Mouse (Mus musculus) stomach, postnatal 0 days (tissue): ENCODE data around the gene Als2cr12. TPM values are rescaled to one million over a fixed set of nuclear protein-coding genes. Genes with fewer than 3 reads are reported as not detected.

Experiments used
- ATAC-seq: fragments of 200-750 bp; cut with Nextera tagmentation; 2 replicates; pipeline ENCODE4 v1.8.0; 2017; ENCODE audit not compliant: low FRiP score, low TSS enrichment
- DNase-seq: peaks from one replicate; pipeline ENCODE4 v3.0.0-alpha.2; 2016; ENCODE audit warnings: low spot score
- H3K27ac ChIP-seq: fragments of 300-500 bp; sonication (generic); replicated peaks from 2 replicates; pipeline ENCODE4 v1.5.1; 2014; ENCODE audit warnings: mild to moderate bottlenecking, control low read depth
- H3K27me3 ChIP-seq: fragments of 300-500 bp; sonication (generic); 2 replicates; pipeline ENCODE4 v1.6.1; 2014; ENCODE audit warnings: low read length; ENCODE audit not compliant: control insufficient read depth, insufficient read depth
- H3K36me3 ChIP-seq: fragments of 300-500 bp; sonication (generic); 2 replicates; pipeline ENCODE4 v1.6.1; 2014; ENCODE audit warnings: low read length, mixed read lengths; ENCODE audit not compliant: control insufficient read depth, insufficient read depth
- H3K4me1 ChIP-seq: fragments of 300-500 bp; sonication (generic); replicated peaks from 2 replicates; pipeline ENCODE4 v1.6.1; 2014; ENCODE audit warnings: antibody characterized with exemption; ENCODE audit not compliant: control insufficient read depth, insufficient read depth
- H3K4me2 ChIP-seq: fragments of 300-500 bp; sonication (generic); replicated peaks from 2 replicates; pipeline ENCODE4 v1.6.1; 2014; ENCODE audit warnings: low read depth, mild to moderate bottlenecking, control low read depth, moderate library complexity
- H3K4me3 ChIP-seq: fragments of 300-500 bp; sonication (generic); 2 replicates; pipeline ENCODE4 v1.5.1; 2014; ENCODE audit warnings: low read depth, low read length, control low read depth
- H3K9ac ChIP-seq: fragments of 300-500 bp; sonication (generic); 2 replicates; pipeline ENCODE4 v1.6.1; 2014; ENCODE audit warnings: mild to moderate bottlenecking, low read length, control low read depth, mixed read lengths
- H3K9me3 ChIP-seq: fragments of 300-500 bp; sonication (generic); 2 replicates; pipeline ENCODE4 v1.6.1; 2016; ENCODE audit warnings: low read length; ENCODE audit not compliant: control insufficient read depth
- CTCF ChIP-seq: IDR thresholded peaks from 2 replicates; pipeline ENCODE4 v1.5.1; 2016; ENCODE audit warnings: antibody characterized with exemption, low read depth, mild to moderate bottlenecking, moderate library complexity
- EP300 ChIP-seq: optimal IDR thresholded peaks from 2 replicates; pipeline ENCODE3; 2016; ENCODE audit warnings: antibody characterized with exemption
- WGBS: fragments of 180-500 bp; shearing (Covaris S2); extraction: QIAGEN DNeasy Blood & Tissue Kit; methylation state at CpG from one replicate; pipeline ENCODE4 v1.1.7; 2014; 5-methylcytosine and 5-hydroxymethylcytosine counted together
- polyA plus RNA-seq: library from polyadenylated mRNA; unstranded; fragments of >200 nt; fragmentation: Nextera tagmentation; extraction: Ambion mirVana; gene quantifications from 2 replicates; pipeline ENCODE4 v1.2.1, GENCODE M21; 2015

Gene Als2cr12
- polyA plus RNA-seq, 1 experiment from 2014 or later = 0.56 TPM

GRCm38 (mm10) chr1:58621996-58622748, 73.6 kb downstream of the Als2cr12 start:
- Histone ChIP-seq H3K4me3 (no peak overlapping the region), H3K4me1 (no peaks in the 10 kb centered on the region), H3K9me3 (no peaks in the 10 kb centered on the region), H3K36me3 (no peaks in the 10 kb centered on the region), H3K4me2 (no peak overlapping the region), H3K27ac (no peak overlapping the region), H3K9ac (no peak overlapping the region), H3K27me3 (no peaks in the 10 kb centered on the region)
- 50% methylated on average over 7 of the region's 7 CpGs for WGBS
- TF ChIP-seq EP300 (no peak), CTCF (no peak)
- DNase-seq = no peak
- ATAC-seq = no peak

- DNase-seq = no peak
- WGBS = 70% methylated on average over 3 of the region's 3 CpGs
These were observed 74.5 kb downstream of the Als2cr12 start for GRCm38 (mm10) chr1:58621251-58621650.

GRCm38 (mm10) chr1:58618766-58619165, 77.0 kb downstream of the Als2cr12 start:
- 88% methylated on average over 2 of the region's 2 CpGs for whole genome bisulfite sequencing

More at GRCm38 (mm10) chr1:58621251-58621650, 74.5 kb downstream of the Als2cr12 start:
- H3K4me3 ChIP-seq = no peak overlapping the region
- no peaks in the 10 kb centered on the region for H3K4me1 ChIP-seq
- ATAC-seq = no peak
- H3K9ac ChIP-seq = no peak overlapping the region
- H3K4me2 ChIP-seq = no peak overlapping the region
- TF ChIP-seq EP300 = no peak
- TF ChIP-seq CTCF = no peak
- H3K9me3 ChIP-seq = no peaks in the 10 kb centered on the region
- H3K27ac ChIP-seq = no peak overlapping the region
- H3K36me3 ChIP-seq = no peaks in the 10 kb centered on the region
- H3K27me3 ChIP-seq = no peaks in the 10 kb centered on the region

DNA sequence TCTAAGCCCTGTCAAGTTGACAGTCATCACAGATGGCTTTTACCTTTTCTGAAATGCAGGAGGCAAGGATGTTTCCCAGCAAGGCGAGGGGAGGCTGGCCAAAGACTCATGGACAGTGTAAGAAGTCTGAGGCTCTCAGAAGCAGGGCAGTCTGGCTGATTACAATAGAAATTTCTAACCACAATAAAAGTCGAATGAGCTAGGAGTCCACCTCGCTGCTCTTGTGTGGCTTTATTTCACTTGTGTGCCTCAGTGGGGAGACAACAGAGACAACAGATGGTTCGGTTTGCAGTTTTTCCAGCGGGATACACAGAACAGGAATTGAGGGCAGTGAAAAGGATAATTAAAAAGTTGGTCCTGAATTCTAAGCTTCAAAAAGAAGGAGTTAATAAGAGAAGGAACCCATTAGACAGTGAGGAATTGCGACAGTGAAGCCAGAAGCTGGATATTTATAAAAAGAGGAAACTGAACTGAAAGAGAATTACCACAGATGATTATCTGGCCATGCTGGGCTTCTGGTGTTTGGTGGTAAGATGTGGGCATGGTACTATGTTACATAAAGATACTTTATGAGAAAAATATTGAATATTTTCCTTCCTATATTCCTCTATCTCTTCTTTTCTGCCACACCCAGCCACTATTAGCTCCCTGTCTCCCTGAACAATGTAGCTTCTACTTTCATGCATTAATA, 77.7 kb downstream of the Als2cr12 start:
- Histone ChIP-seq H3K4me3 (no peak overlapping the region), H3K4me2 (no peak overlapping the region), H3K9ac (no peak overlapping the region), H3K27me3 (no peaks in the 10 kb centered on the region), H3K4me1 (no peaks in the 10 kb centered on the region), H3K9me3 (no peaks in the 10 kb centered on the region), H3K36me3 (no peaks in the 10 kb centered on the region), H3K27ac (no peak overlapping the region)
- TF ChIP-seq EP300 (no peak), CTCF (no peak)
- DNase-seq = no peak
- WGBS = 78% methylated on average over 6 of the region's 6 CpGs
- no peak for ATAC-seq

More at GRCm38 (mm10) chr1:58618766-58619165, 77.0 kb downstream of the Als2cr12 start:
- Histone ChIP-seq H3K9me3 (no peaks in the 10 kb centered on the region), H3K4me3 (no peak overlapping the region), H3K27ac (no peak overlapping the region), H3K4me1 (no peaks in the 10 kb centered on the region), H3K36me3 (no peaks in the 10 kb centered on the region), H3K9ac (no peak overlapping the region), H3K4me2 (no peak overlapping the region), H3K27me3 (no peaks in the 10 kb centered on the region)
- ATAC-seq (no peak), DNase-seq (no peak)
- TF ChIP-seq EP300 (no peak), CTCF (peak; percentile 29; the same call in 1 of the 2 replicates)

DNA sequence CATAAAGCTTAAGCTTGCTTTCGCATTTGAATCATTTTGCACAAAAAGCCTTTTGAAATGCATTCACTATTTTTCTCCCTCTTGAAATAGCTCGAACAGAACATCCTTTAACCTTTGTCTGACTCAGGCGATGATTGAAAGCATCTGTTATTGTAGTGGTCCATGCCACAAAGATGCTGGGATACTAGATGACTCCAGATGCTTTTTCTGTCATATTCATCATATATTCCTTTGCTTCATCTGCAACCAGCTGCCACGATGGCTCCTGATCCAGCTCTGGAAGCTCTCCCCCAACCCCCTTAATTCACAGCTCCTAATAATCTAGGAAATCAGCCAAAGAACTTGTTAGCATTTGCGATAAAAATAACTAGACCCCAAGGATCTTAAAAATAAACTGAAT, 78.7 kb downstream of the Als2cr12 start:
- ATAC-seq = no peak
- Histone ChIP-seq H3K27me3 (no peaks in the 10 kb centered on the region), H3K4me1 (no peaks in the 10 kb centered on the region), H3K4me3 (no peak overlapping the region), H3K36me3 (no peaks in the 10 kb centered on the region), H3K27ac (no peak overlapping the region), H3K4me2 (no peak overlapping the region), H3K9ac (no peak overlapping the region), H3K9me3 (no peaks in the 10 kb centered on the region)
- 42% methylated on average over 5 of the region's 5 CpGs for WGBS
- no peak for DNase-seq
- TF ChIP-seq CTCF = no peak
- TF ChIP-seq EP300 = no peak

DNA sequence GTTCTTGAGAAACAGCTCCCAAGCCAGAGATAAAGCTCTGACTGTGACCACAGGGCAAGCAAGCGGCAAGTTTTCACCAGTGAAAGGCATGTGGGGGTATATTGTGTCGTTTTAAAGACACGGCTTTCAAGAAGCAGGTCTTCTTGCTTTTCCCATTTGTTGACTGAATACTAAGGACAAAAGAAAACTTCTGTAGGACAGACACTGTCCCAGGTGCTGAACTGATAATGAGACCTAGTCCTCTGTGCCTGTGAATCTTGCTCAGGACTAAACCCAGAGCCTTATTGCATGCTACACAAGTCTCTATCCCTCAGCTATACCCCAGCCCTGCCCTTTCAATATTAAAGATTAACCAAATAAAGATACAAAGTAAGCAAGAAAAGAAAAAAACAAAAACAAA, 79.6 kb downstream of the Als2cr12 start:
- DNase-seq = no peak
- no peak overlapping the region for H3K4me2 ChIP-seq
- TF ChIP-seq EP300 = no peak
- no peak for TF ChIP-seq CTCF
- ATAC-seq = no peak
- H3K4me3 ChIP-seq = no peak overlapping the region
- 55% methylated on average over 3 of the region's 3 CpGs for WGBS
- H3K4me1 ChIP-seq = no peaks in the 10 kb centered on the region
- no peak overlapping the region for H3K27ac ChIP-seq
- no peaks in the 10 kb centered on the region for H3K9me3 ChIP-seq
- H3K9ac ChIP-seq = no peak overlapping the region
- H3K27me3 ChIP-seq = no peaks in the 10 kb centered on the region
- no peaks in the 10 kb centered on the region for H3K36me3 ChIP-seq
